Mouse (Mus musculus) kidney, postnatal 0 days (tissue): ENCODE results near the gene 6030498E09Rik. TPM values are rescaled to one million over a fixed set of nuclear protein-coding genes. Genes with fewer than 3 reads are reported as not detected.
A peak's percentile ranks its signal among the peaks of the same experiment; 100 is the strongest.

Experiments used
- ATAC-seq: fragments of 200-750 bp; cut with Nextera tagmentation; replicated peaks from 2 replicates; pipeline ENCODE4 v1.8.0; 2017; ENCODE audit warnings: low read depth, moderate number of reproducible peaks, moderate TSS enrichment, moderate library complexity; ENCODE audit not compliant: low FRiP score
- DNase-seq: peaks from one replicate; pipeline ENCODE4 v3.0.0-alpha.2; 2016; ENCODE audit warnings: low spot score
- H3K27ac ChIP-seq: fragments of 300-500 bp; sonication (generic); 2 replicates; pipeline ENCODE4 v1.5.1; 2014; ENCODE audit warnings: mild to moderate bottlenecking
- H3K27me3 ChIP-seq: fragments of 300-500 bp; sonication (generic); 2 replicates; pipeline ENCODE4 v1.6.1; 2014; ENCODE audit warnings: low read length, mixed read lengths; ENCODE audit not compliant: insufficient read depth
- H3K36me3 ChIP-seq: fragments of 300-500 bp; sonication (generic); 2 replicates; pipeline ENCODE4 v1.6.1; 2014; ENCODE audit warnings: low read length, mixed read lengths; ENCODE audit not compliant: insufficient read depth
- H3K4me1 ChIP-seq: fragments of 300-500 bp; sonication (generic); replicated peaks from 2 replicates; pipeline ENCODE4 v1.6.1; 2014; ENCODE audit warnings: antibody characterized with exemption, low read length, mixed read lengths; ENCODE audit not compliant: insufficient read depth
- H3K4me2 ChIP-seq: fragments of 300-500 bp; sonication (generic); 2 replicates; pipeline ENCODE4 v1.6.1; 2014; ENCODE audit warnings: mild to moderate bottlenecking, low read length, moderate library complexity, mixed read lengths
- H3K4me3 ChIP-seq: fragments of 300-500 bp; sonication (generic); replicated peaks from 2 replicates; pipeline ENCODE4 v1.5.1; 2014; ENCODE audit warnings: low read depth, low read length
- H3K9ac ChIP-seq: fragments of 300-500 bp; sonication (generic); 2 replicates; pipeline ENCODE4 v1.6.1; 2014; ENCODE audit warnings: low read depth, low read length
- H3K9me3 ChIP-seq: fragments of 300-500 bp; sonication (generic); replicated peaks from 2 replicates; pipeline ENCODE4 v1.6.1; 2016; ENCODE audit warnings: low read length, inconsistent platforms, mixed read lengths
- CTCF ChIP-seq: IDR thresholded peaks from 2 replicates; pipeline ENCODE4 v1.5.1; 2016; ENCODE audit warnings: antibody characterized with exemption, low read depth, mild to moderate bottlenecking, moderate library complexity
- WGBS: fragments of 180-500 bp; shearing (Covaris S2); extraction: QIAGEN DNeasy Blood & Tissue Kit; methylation state at CpG from one replicate; pipeline ENCODE4 v1.1.7; 2014; 5-methylcytosine and 5-hydroxymethylcytosine counted together
- microRNA-seq: library from miRNA; unstranded; fragments of <30 nt; microRNA quantifications from one replicate; pipeline ENCODE4, GENCODE M21; 2016
- polyA plus RNA-seq: library from polyadenylated mRNA; unstranded; fragments of >200 nt; fragmentation: Nextera tagmentation; extraction: Ambion mirVana; gene quantifications from 2 replicates; pipeline ENCODE4 v1.2.1, GENCODE M21; 2015

6030498E09Rik gene
- polyA plus RNA-seq, 1 experiment from 2014 or later, result not detected

DNA sequence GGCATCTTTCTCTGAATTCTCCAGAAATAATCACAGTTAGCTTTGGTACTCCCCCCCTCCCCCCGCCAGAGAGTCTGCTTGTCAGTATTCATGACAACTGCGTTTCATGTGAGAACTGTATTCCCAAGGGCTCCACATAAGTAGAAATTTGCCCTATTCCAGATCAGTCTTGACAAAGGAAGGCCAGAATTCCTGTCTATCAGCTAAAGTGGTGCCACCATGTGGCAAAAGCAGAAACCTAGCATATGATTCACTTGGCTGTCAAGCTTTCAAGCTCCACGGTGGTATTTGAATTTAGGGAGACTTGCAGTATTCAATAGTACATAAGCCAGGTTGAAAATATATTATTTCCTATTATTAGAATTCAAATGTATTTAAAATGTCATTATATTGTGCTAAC is 585 bp upstream of the 6030498E09Rik start:
- Histone ChIP-seq H3K4me1 (no peaks in the 10 kb centered on the region), H3K36me3 (no peaks in the 10 kb centered on the region), H3K27me3 (no peaks in the 10 kb centered on the region), H3K9me3 (no peaks in the 10 kb centered on the region), H3K4me3 (no peak overlapping the region), H3K4me2 (no peak overlapping the region), H3K27ac (no peak overlapping the region), H3K9ac (no peak overlapping the region)
- 43% methylated on average over 3 of the region's 3 CpGs for WGBS
- ATAC-seq (no peak), DNase-seq (peak; percentile 37)
- TF ChIP-seq CTCF, result peak; percentile 53; the same call in 1 of the 2 replicates

DNA sequence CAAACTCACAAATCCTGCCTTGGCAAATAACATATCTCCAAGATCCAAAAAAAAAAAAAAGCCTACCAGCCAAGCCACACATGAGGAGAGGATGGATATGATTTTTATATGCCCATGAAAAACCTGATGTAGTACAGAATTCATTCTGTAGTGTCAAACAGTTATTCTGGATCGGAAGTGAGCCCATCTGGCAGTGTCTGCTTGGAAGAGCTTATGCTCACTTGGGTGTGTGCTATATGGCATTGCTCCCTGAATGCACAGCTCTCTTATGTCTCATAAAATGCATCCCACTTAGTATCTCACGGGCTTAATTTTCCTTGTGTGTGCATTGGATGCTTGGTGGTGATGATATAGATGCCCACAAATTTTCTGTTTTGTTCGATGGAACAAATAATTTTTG is 21.9 kb downstream of the 6030498E09Rik start:
- no peak overlapping the region for H3K4me3 ChIP-seq
- H3K27ac ChIP-seq, result no peak overlapping the region
- DNase-seq, result no peak
- H3K27me3 ChIP-seq, result no peaks in the 10 kb centered on the region
- H3K36me3 ChIP-seq, result no peaks in the 10 kb centered on the region
- H3K9ac ChIP-seq, result no peak overlapping the region
- H3K4me2 ChIP-seq, result no peak overlapping the region
- H3K9me3 ChIP-seq, result no peaks in the 10 kb centered on the region
- no peak for TF ChIP-seq CTCF
- no peaks in the 10 kb centered on the region for H3K4me1 ChIP-seq
- WGBS, result 69% methylated on average over 3 of the region's 3 CpGs
- ATAC-seq, result no peak

DNA sequence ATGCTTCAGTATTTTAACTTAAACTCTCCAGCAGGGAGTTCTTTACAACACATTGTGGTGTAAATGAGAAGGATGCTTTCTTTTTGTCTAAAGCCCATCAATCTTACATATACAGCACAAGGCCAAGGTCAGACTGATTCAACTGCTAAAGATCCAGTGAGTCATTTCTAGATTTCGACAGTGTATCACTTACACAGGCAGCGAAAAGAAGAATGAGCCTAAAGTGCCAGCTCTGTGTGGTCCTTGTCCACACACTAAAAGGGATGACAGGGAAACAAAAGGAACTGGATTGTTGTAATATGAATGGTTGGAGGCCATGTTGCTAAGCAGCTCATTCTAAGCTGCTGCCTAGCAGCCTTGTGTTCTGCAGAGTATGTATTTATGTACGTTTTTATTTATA is 41.5 kb downstream of the 6030498E09Rik start:
- Histone ChIP-seq H3K27ac (no peak overlapping the region), H3K9ac (no peak overlapping the region), H3K4me2 (no peak overlapping the region), H3K4me3 (no peak overlapping the region), H3K27me3 (no peaks in the 10 kb centered on the region), H3K36me3 (no peaks in the 10 kb centered on the region), H3K4me1 (no peaks in the 10 kb centered on the region), H3K9me3 (no peaks in the 10 kb centered on the region)
- WGBS, result 62% methylated on average over 3 of the region's 3 CpGs
- no peak for TF ChIP-seq CTCF
- DNase-seq (no peak), ATAC-seq (no peak)

DNA sequence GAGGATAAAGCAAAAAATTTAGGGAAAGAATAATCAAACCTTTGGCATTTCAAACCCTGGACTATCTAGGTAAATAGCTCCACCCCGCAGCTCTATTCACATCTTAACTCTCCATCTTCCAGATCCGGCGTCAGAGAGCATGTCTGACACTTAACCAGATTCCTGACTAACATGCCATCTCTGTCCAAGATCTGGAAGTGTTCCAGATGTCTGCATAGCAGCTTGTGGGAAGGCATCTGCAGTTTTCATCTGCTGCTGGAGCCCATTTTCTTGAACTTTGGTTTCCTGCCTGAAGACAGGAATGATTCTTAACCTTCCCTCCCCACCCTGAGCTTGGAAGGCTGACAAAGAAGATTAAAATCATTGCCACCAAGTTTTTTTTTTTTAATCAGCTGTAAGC is 44.4 kb downstream of the 6030498E09Rik start:
- H3K27ac ChIP-seq, result no peak overlapping the region
- H3K4me1 ChIP-seq, result no peaks in the 10 kb centered on the region
- H3K4me3 ChIP-seq, result no peak overlapping the region
- H3K36me3 ChIP-seq, result no peaks in the 10 kb centered on the region
- no peak for ATAC-seq
- H3K9me3 ChIP-seq, result no peaks in the 10 kb centered on the region
- H3K4me2 ChIP-seq, result no peak overlapping the region
- WGBS, result 60% methylated on average over 3 of the region's 3 CpGs
- no peak overlapping the region for H3K9ac ChIP-seq
- TF ChIP-seq CTCF, result no peak
- DNase-seq, result no peak
- H3K27me3 ChIP-seq, result no peaks in the 10 kb centered on the region

DNA sequence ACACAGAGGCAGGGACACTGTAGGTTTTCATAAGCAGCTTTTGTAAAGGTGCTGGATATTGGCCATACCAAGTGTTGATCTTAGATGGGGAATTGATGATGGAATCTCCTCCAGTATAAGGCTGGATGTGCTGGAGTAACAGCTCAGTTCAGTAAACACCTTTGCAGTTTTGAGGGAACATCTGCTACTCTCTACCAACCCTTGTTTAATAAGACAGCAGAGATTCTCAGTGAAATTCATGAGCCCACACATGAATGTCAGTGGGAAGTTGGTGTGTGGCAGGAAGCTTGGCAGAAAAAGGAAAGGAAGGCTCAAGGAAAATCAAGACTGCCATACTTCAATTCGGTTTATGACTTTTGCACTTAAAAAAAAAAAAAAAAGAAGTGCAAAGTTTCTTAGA is 186.1 kb downstream of the 6030498E09Rik start:
- ATAC-seq (no peak), DNase-seq (no peak)
- H3K4me1 ChIP-seq, result no peaks in the 10 kb centered on the region
- H3K27me3 ChIP-seq, result no peaks in the 10 kb centered on the region
- H3K9me3 ChIP-seq, result no peaks in the 10 kb centered on the region
- H3K36me3 ChIP-seq, result no peaks in the 10 kb centered on the region
- TF ChIP-seq CTCF, result no peak
- 88% methylated on average over 1 of the region's 1 CpGs for WGBS
- H3K9ac ChIP-seq, result no peak overlapping the region
- H3K27ac ChIP-seq, result no peak overlapping the region
- no peak overlapping the region for H3K4me2 ChIP-seq
- H3K4me3 ChIP-seq, result no peak overlapping the region

DNA sequence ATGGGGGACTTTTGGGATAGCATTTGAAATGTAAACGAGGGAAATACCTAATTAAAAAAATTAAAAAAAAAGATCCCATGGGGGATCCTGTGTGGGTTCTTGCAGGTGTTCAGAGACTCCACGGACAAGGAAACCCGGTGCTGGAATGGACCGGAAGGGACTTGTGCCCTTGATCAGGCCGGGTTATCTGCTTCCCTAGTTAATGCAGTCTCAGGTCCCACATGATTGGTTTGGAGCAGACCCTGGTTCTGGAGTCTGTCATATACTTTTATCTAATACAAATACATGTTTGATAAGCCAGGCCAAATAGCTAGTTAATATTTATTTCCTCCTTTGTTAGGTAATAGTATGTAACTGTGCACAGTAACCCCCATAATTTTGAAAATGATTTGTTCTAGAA is 223.8 kb downstream of the 6030498E09Rik start:
- WGBS, result 84% methylated on average over 5 of the region's 5 CpGs
- no peaks in the 10 kb centered on the region for H3K27me3 ChIP-seq
- no peak overlapping the region for H3K4me2 ChIP-seq
- H3K4me1 ChIP-seq, result no peaks in the 10 kb centered on the region
- H3K4me3 ChIP-seq, result no peak overlapping the region
- no peaks in the 10 kb centered on the region for H3K9me3 ChIP-seq
- DNase-seq (no peak), ATAC-seq (no peak)
- no peak overlapping the region for H3K27ac ChIP-seq
- no peak overlapping the region for H3K9ac ChIP-seq
- no peaks in the 10 kb centered on the region for H3K36me3 ChIP-seq
- no peak for TF ChIP-seq CTCF

Small RNA genes lying within 50 kb of the gene (microRNA-seq; reads per million reads assigned to microRNA genes)
- not detected for gene Gm25642

Other genes with a start within 250 kb of the 6030498E09Rik start
- 25.3 and 25.5 TPM in 2 replicates for gene Cul4b, start 196.5 kb upstream of the 6030498E09Rik start, polyA plus RNA-seq
- gene Mcts1, start 172.1 kb upstream of the 6030498E09Rik start, polyA plus RNA-seq, result 92.6 and 97.2 TPM in 2 replicates
- 53.7 and 57.0 TPM in 2 replicates for gene C1galt1c1, start 137.6 kb upstream of the 6030498E09Rik start, polyA plus RNA-seq